Mouse (Mus musculus): ENCODE measurements around the gene Fez1.

Fez1 gene

GRCm38 (mm10) chr9:36821644-36822000 lies at the start of gene Fez1:
Fez1 (plus strand) TSS chr9:36821864.
- ChIA-PET POLR2A (interaction anchor here in 3 of 4 experiments (0.7 to 3.4 kb wide), 6 partner anchors 11 to 95 kb away, joined by 3 to 9 read pairs (median 3); partner anchors contain the start of gene Ei24 (in 1 of the 3)), CTCF (no interaction called here)

GRCm38 (mm10) chr9:36783921-36784320 lies 37.7 kb upstream of the Fez1 start:
- POLR2A ChIA-PET = interaction anchor here in 2 of 4 experiments (0.7 to 2.7 kb wide), 11 partner anchors 10 to 58 kb away, joined by 3 to 11 read pairs (median 4); partner anchors contain the start of genes Ei24 (in 2 of the 2) and Chek1 (in 1 of the 2)
- CTCF ChIA-PET = no interaction called here

GRCm38 (mm10) chr9:36792191-36792590 lies 29.5 kb upstream of the Fez1 start:
- POLR2A ChIA-PET = interaction anchor here in 3 of 4 experiments (0.5 to 2.0 kb wide), 4 partner anchors 10 to 66 kb away, joined by 3 to 10 read pairs (median 8); partner anchors contain the start of gene Chek1 (in 1 of the 3)

GRCm38 (mm10) chr9:36794487-36794886 lies 27.2 kb upstream of the Fez1 start:
- ChIA-PET POLR2A (interaction anchor here in 3 of 4 experiments (0.7 to 4.4 kb wide), 17 partner anchors 9 to 79 kb away, joined by 3 to 29 read pairs (median 4); partner anchors contain the start of gene Chek1 (in 2 of the 3)), CTCF (interaction anchor here in 1 of 4 experiments (0.6 kb wide), 1 partner anchor 147 kb away, joined by 4 read pairs; no protein-coding TSS in a partner anchor)

More at GRCm38 (mm10) chr9:36792191-36792590, 29.5 kb upstream of the Fez1 start:
- CTCF ChIA-PET = interaction anchor here in 1 of 4 experiments (0.6 kb wide), 2 partner anchors 1473 to 1680 kb away, joined by 3 to 4 read pairs; no protein-coding TSS in a partner anchor

GRCm38 (mm10) chr9:36795556-36795955 lies 26.1 kb upstream of the Fez1 start:
- POLR2A ChIA-PET = interaction anchor here in 3 of 4 experiments (0.6 to 4.4 kb wide), 21 partner anchors 8 to 83 kb away, joined by 3 to 29 read pairs (median 4); partner anchors contain the start of genes Chek1 (in 2 of the 3) and Fez1 (in 1 of the 3)
- CTCF ChIA-PET = interaction anchor here in 1 of 4 experiments (0.6 kb wide), 1 partner anchor 48 kb away, joined by 3 read pairs; no protein-coding TSS in a partner anchor

GRCm38 (mm10) chr9:36796224-36796623 lies 25.4 kb upstream of the Fez1 start:
- ChIA-PET POLR2A (interaction anchor here in 3 of 4 experiments (0.6 to 4.4 kb wide), 28 partner anchors 10 to 692 kb away, joined by 3 to 29 read pairs (median 4); partner anchors contain the start of genes Chek1 (in 2 of the 3), Fez1 (in 1 of the 3) and Msantd2 (in 1 of the 3)), CTCF (interaction anchor here in 1 of 4 experiments (0.7 kb wide), 1 partner anchor 18 kb away, joined by 3 read pairs; no protein-coding TSS in a partner anchor)

GRCm38 (mm10) chr9:36796781-36797555 lies 24.7 kb upstream of the Fez1 start, which contains the start of gene Ei24:
Ei24 (minus strand) TSS chr9:36797393.
- CTCF ChIA-PET = interaction anchor here in 1 of 4 experiments (0.5 to 0.6 kb wide), 2 partner anchors 20 to 67 kb away, joined by 3 to 5 read pairs; no protein-coding TSS in a partner anchor

GRCm38 (mm10) chr9:36801961-36802360 lies 19.7 kb upstream of the Fez1 start:
- CTCF ChIA-PET = interaction anchor here in 1 of 4 experiments (1.0 to 2.3 kb wide), 2 partner anchors 12 to 175 kb away, joined by 3 to 6 read pairs; no protein-coding TSS in a partner anchor
- POLR2A ChIA-PET = interaction anchor here (0.6 to 3.6 kb wide), 16 partner anchors 8 to 84 kb away, joined by 3 to 17 read pairs (median 5); partner anchors contain the start of genes Chek1 (in 1 of the 4) and Fez1 (in 1 of the 4)

More at GRCm38 (mm10) chr9:36796781-36797555, 24.7 kb upstream of the Fez1 start, which contains the start of gene Ei24:
- POLR2A ChIA-PET = interaction anchor here (0.6 to 4.4 kb wide), 27 partner anchors 10 to 692 kb away, joined by 3 to 29 read pairs (median 3); partner anchors contain the start of genes Chek1 (in 2 of the 4), Fez1 (in 2 of the 4) and Msantd2 (in 1 of the 4)

- POLR2A ChIA-PET = interaction anchor here in 3 of 4 experiments (0.5 to 3.6 kb wide), 27 partner anchors 8 to 669 kb away, joined by 3 to 17 read pairs (median 4); partner anchors contain the start of gene Fez1 (in 1 of the 3)
- CTCF ChIA-PET = interaction anchor here in 2 of 4 experiments (0.7 to 2.3 kb wide), 2 partner anchors 11 to 14 kb away, joined by 4 to 6 read pairs; no protein-coding TSS in a partner anchor
Measured at GRCm38 (mm10) chr9:36802951-36803350, 18.7 kb upstream of the Fez1 start.

GRCm38 (mm10) chr9:36803386-36803785 lies 18.3 kb upstream of the Fez1 start:
- POLR2A ChIA-PET = interaction anchor here in 3 of 4 experiments (0.5 to 3.6 kb wide), 29 partner anchors 8 to 668 kb away, joined by 3 to 17 read pairs (median 4); no protein-coding TSS in a partner anchor
- CTCF ChIA-PET = interaction anchor here in 2 of 4 experiments (0.7 to 2.3 kb wide), 2 partner anchors 11 to 14 kb away, joined by 4 to 6 read pairs; no protein-coding TSS in a partner anchor

- ChIA-PET CTCF (interaction anchor here in 1 of 4 experiments (2.3 kb wide), 1 partner anchor 10 kb away, joined by 6 read pairs; no protein-coding TSS in a partner anchor), POLR2A (interaction anchor here in 3 of 4 experiments (0.8 to 3.6 kb wide), 25 partner anchors 9 to 444 kb away, joined by 3 to 17 read pairs (median 4); no protein-coding TSS in a partner anchor)
Measured at GRCm38 (mm10) chr9:36803926-36804325, 17.7 kb upstream of the Fez1 start.

- POLR2A ChIA-PET = interaction anchor here in 2 of 4 experiments (0.6 to 3.6 kb wide), 5 partner anchors 9 to 103 kb away, joined by 3 to 16 read pairs (median 3); no protein-coding TSS in a partner anchor
- CTCF ChIA-PET = no interaction called here
Measured at GRCm38 (mm10) chr9:36805256-36805975, 16.2 kb upstream of the Fez1 start.

- POLR2A ChIA-PET = interaction anchor here in 1 of 4 experiments (1.6 kb wide), 1 partner anchor 19 kb away, joined by 3 read pairs; no protein-coding TSS in a partner anchor
- CTCF ChIA-PET = interaction anchor here in 2 of 4 experiments (0.5 to 0.6 kb wide), 2 partner anchors 80 to 366 kb away, joined by 4 to 7 read pairs; no protein-coding TSS in a partner anchor
Measured at GRCm38 (mm10) chr9:36808126-36808785, 13.4 kb upstream of the Fez1 start.

GRCm38 (mm10) chr9:36814486-36814885 lies 7.2 kb upstream of the Fez1 start:
- ChIA-PET CTCF (interaction anchor here in 3 of 4 experiments (0.6 to 2.2 kb wide), 7 partner anchors 12 to 904 kb away, joined by 3 to 6 read pairs (median 3); no protein-coding TSS in a partner anchor), POLR2A (interaction anchor here in 3 of 4 experiments (0.6 to 4.5 kb wide), 12 partner anchors 10 to 718 kb away, joined by 3 to 17 read pairs (median 3); partner anchors contain the start of genes Ei24 (in 2 of the 3) and Chek1 (in 1 of the 3))

GRCm38 (mm10) chr9:36818905-36819304 lies 2.8 kb upstream of the Fez1 start:
- ChIA-PET CTCF (no interaction called here), POLR2A (interaction anchor here in 1 of 4 experiments (1.1 kb wide), 1 partner anchor 16 kb away, joined by 3 read pairs; no protein-coding TSS in a partner anchor)

GRCm38 (mm10) chr9:36820969-36821643 lies 558 bp upstream of the Fez1 start:
- POLR2A ChIA-PET = interaction anchor here in 3 of 4 experiments (0.7 to 3.4 kb wide), 8 partner anchors 12 to 95 kb away, joined by 3 to 9 read pairs (median 4); partner anchors contain the start of gene Ei24 (in 1 of the 3)
- CTCF ChIA-PET = interaction anchor here in 1 of 4 experiments (0.7 kb wide), 1 partner anchor 49 kb away, joined by 3 read pairs; no protein-coding TSS in a partner anchor
